Mouse (Mus musculus): ENCODE results near the gene Zc3hc1. TPM values are rescaled to one million over a fixed set of nuclear protein-coding genes. Genes with fewer than 3 reads are reported as not detected.

The Zc3hc1 gene
- polyA plus RNA-seq, 1 experiment from 2014 or later = 52.8 TPM

- no peaks in the 10 kb centered on the region for H3K36me3 ChIP-seq (ENCODE audit: control insufficient read depth, insufficient read depth, low read length)
- no peaks in the 10 kb centered on the region for H3K9me3 ChIP-seq (ENCODE audit: control insufficient read depth, low read length)
- H3K27ac ChIP-seq (replicated peaks; ENCODE audit: low read depth, low read length) = no peak overlapping the region
- no peak overlapping the region for H3K9ac ChIP-seq (ENCODE audit: low read depth, low read length)
- DNase-seq (ENCODE audit: low spot score) (no peak), ATAC-seq (ENCODE audit: low read depth) (no peak)
- H3K4me1 ChIP-seq (ENCODE audit: control insufficient read depth, insufficient read depth, low read length) = no peaks in the 10 kb centered on the region
- H3K4me2 ChIP-seq (ENCODE audit: low read depth, low read length) = no peak overlapping the region
- H3K27me3 ChIP-seq (replicated peaks; ENCODE audit: control insufficient read depth, insufficient read depth, low read length) = no peaks in the 10 kb centered on the region
- WGBS = 83% methylated on average over 4 of the region's 4 CpGs
- H3K4me3 ChIP-seq (ENCODE audit: low read depth, low read length) = no peak overlapping the region
These were observed 43.5 kb downstream of the Zc3hc1 start for GRCm38 (mm10) chr6:30347288-30347801.

- no peak overlapping the region for H3K4me2 ChIP-seq (ENCODE audit: low read depth, low read length)
- WGBS = 53% methylated on average over 6 of the region's 6 CpGs
- DNase-seq (ENCODE audit: low spot score) = peak; percentile 80
These were observed 44.1 kb downstream of the Zc3hc1 start for GRCm38 (mm10) chr6:30346737-30347136.

GRCm38 (mm10) chr6:30344032-30344431, 46.8 kb downstream of the Zc3hc1 start:
- Histone ChIP-seq H3K9ac (ENCODE audit: low read depth, low read length) (no peak overlapping the region), H3K36me3 (ENCODE audit: control insufficient read depth, insufficient read depth, low read length) (no peaks in the 10 kb centered on the region), H3K4me2 (ENCODE audit: low read depth, low read length) (no peak overlapping the region), H3K4me3 (ENCODE audit: low read depth, low read length) (no peak overlapping the region), H3K27ac (replicated peaks; ENCODE audit: low read depth, low read length) (peak overlapping the region; percentile 24; the same call in 1 of the 2 replicates), H3K27me3 (replicated peaks; ENCODE audit: control insufficient read depth, insufficient read depth, low read length) (no peaks in the 10 kb centered on the region), H3K4me1 (ENCODE audit: control insufficient read depth, insufficient read depth, low read length) (no peaks in the 10 kb centered on the region), H3K9me3 (ENCODE audit: control insufficient read depth, low read length) (no peaks in the 10 kb centered on the region)
- ATAC-seq (ENCODE audit: low read depth) (no peak), DNase-seq (ENCODE audit: low spot score) (peak; percentile 69)
- 64% methylated on average over 6 of the region's 6 CpGs for WGBS

More at GRCm38 (mm10) chr6:30346737-30347136, 44.1 kb downstream of the Zc3hc1 start:
- no peak overlapping the region for H3K9ac ChIP-seq (ENCODE audit: low read depth, low read length)
- no peak overlapping the region for H3K4me3 ChIP-seq (ENCODE audit: low read depth, low read length)
- H3K4me1 ChIP-seq (ENCODE audit: control insufficient read depth, insufficient read depth, low read length) = no peaks in the 10 kb centered on the region
- peak; percentile 55; the same call in 1 of the 2 replicates for ATAC-seq (ENCODE audit: low read depth)
- H3K9me3 ChIP-seq (ENCODE audit: control insufficient read depth, low read length) = no peaks in the 10 kb centered on the region
- no peak overlapping the region for H3K27ac ChIP-seq (replicated peaks; ENCODE audit: low read depth, low read length)
- no peaks in the 10 kb centered on the region for H3K27me3 ChIP-seq (replicated peaks; ENCODE audit: control insufficient read depth, insufficient read depth, low read length)
- H3K36me3 ChIP-seq (ENCODE audit: control insufficient read depth, insufficient read depth, low read length) = no peaks in the 10 kb centered on the region

GRCm38 (mm10) chr6:30340231-30340873, 50.5 kb downstream of the Zc3hc1 start:
- Histone ChIP-seq H3K36me3 (ENCODE audit: control insufficient read depth, insufficient read depth, low read length) (no peaks in the 10 kb centered on the region), H3K4me3 (ENCODE audit: low read depth, low read length) (no peak overlapping the region), H3K4me1 (ENCODE audit: control insufficient read depth, insufficient read depth, low read length) (0 out of 2 replicates have a peak, but pooled peaks cover 3% of the 10 kb centered on the region), H3K9me3 (ENCODE audit: control insufficient read depth, low read length) (no peaks in the 10 kb centered on the region), H3K9ac (ENCODE audit: low read depth, low read length) (no peak overlapping the region), H3K27ac (replicated peaks; ENCODE audit: low read depth, low read length) (no peak overlapping the region), H3K27me3 (replicated peaks; ENCODE audit: control insufficient read depth, insufficient read depth, low read length) (no peaks in the 10 kb centered on the region), H3K4me2 (ENCODE audit: low read depth, low read length) (no peak overlapping the region)
- ATAC-seq (ENCODE audit: low read depth) (no peak; the same call in 1 of the 2 replicates), DNase-seq (ENCODE audit: low spot score) (peak; percentile 9)
- WGBS = 76% methylated on average over 3 of the region's 4 CpGs

GRCm38 (mm10) chr6:30336912-30337311, 53.9 kb downstream of the Zc3hc1 start:
- Histone ChIP-seq H3K4me1 (ENCODE audit: control insufficient read depth, insufficient read depth, low read length) (0 out of 2 replicates have a peak, but pooled peaks cover 3% of the 10 kb centered on the region), H3K27ac (replicated peaks; ENCODE audit: low read depth, low read length) (no peak overlapping the region), H3K27me3 (replicated peaks; ENCODE audit: control insufficient read depth, insufficient read depth, low read length) (no peaks in the 10 kb centered on the region)

GRCm38 (mm10) chr6:30332262-30332661, 58.6 kb downstream of the Zc3hc1 start:
- H3K36me3 ChIP-seq (ENCODE audit: control insufficient read depth, insufficient read depth, low read length) = no peaks in the 10 kb centered on the region
- H3K4me2 ChIP-seq (ENCODE audit: low read depth, low read length) = no peak overlapping the region
- DNase-seq (ENCODE audit: low spot score) = peak; percentile 68
- H3K9ac ChIP-seq (ENCODE audit: low read depth, low read length) = no peak overlapping the region
- no peak overlapping the region for H3K4me3 ChIP-seq (ENCODE audit: low read depth, low read length)
- H3K27me3 ChIP-seq (replicated peaks; ENCODE audit: control insufficient read depth, insufficient read depth, low read length) = no peaks in the 10 kb centered on the region
- H3K27ac ChIP-seq (replicated peaks; ENCODE audit: low read depth, low read length) = no peak overlapping the region
- ATAC-seq (ENCODE audit: low read depth) = peak; percentile 44; the same call in 1 of the 2 replicates
- H3K9me3 ChIP-seq (ENCODE audit: control insufficient read depth, low read length) = no peaks in the 10 kb centered on the region
- H3K4me1 ChIP-seq (ENCODE audit: control insufficient read depth, insufficient read depth, low read length) = 0 out of 2 replicates have a peak, but pooled peaks cover 3% of the 10 kb centered on the region
- 30% methylated on average over 4 of the region's 4 CpGs for WGBS

More at GRCm38 (mm10) chr6:30336912-30337311, 53.9 kb downstream of the Zc3hc1 start:
- H3K4me2 ChIP-seq (ENCODE audit: low read depth, low read length) = peak overlapping the region; percentile 23
- ATAC-seq (ENCODE audit: low read depth) (peak; percentile 53; the same call in 1 of the 2 replicates), DNase-seq (ENCODE audit: low spot score) (peak; percentile 88)
- 16% methylated on average over 5 of the region's 5 CpGs for WGBS
- H3K36me3 ChIP-seq (ENCODE audit: control insufficient read depth, insufficient read depth, low read length) = no peaks in the 10 kb centered on the region
- no peak overlapping the region for H3K9ac ChIP-seq (ENCODE audit: low read depth, low read length)
- no peaks in the 10 kb centered on the region for H3K9me3 ChIP-seq (ENCODE audit: control insufficient read depth, low read length)
- H3K4me3 ChIP-seq (ENCODE audit: low read depth, low read length) = no peak overlapping the region

- Histone ChIP-seq H3K27ac (replicated peaks; ENCODE audit: low read depth, low read length) (no peak overlapping the region), H3K9ac (ENCODE audit: low read depth, low read length) (no peak overlapping the region), H3K4me3 (ENCODE audit: low read depth, low read length) (no peak overlapping the region), H3K4me1 (ENCODE audit: control insufficient read depth, insufficient read depth, low read length) (no peaks in the 10 kb centered on the region), H3K27me3 (replicated peaks; ENCODE audit: control insufficient read depth, insufficient read depth, low read length) (no peaks in the 10 kb centered on the region), H3K36me3 (ENCODE audit: control insufficient read depth, insufficient read depth, low read length) (no peaks in the 10 kb centered on the region), H3K4me2 (ENCODE audit: low read depth, low read length) (no peak overlapping the region), H3K9me3 (ENCODE audit: control insufficient read depth, low read length) (no peaks in the 10 kb centered on the region)
- WGBS = 75% methylated on average over 5 of the region's 5 CpGs
- no peak for ATAC-seq (ENCODE audit: low read depth)
- no peak for DNase-seq (ENCODE audit: low spot score)
These were observed 60.1 kb downstream of the Zc3hc1 start for GRCm38 (mm10) chr6:30330706-30331105.

GRCm38 (mm10) chr6:30325932-30326501, 64.8 kb downstream of the Zc3hc1 start:
- Histone ChIP-seq H3K4me3 (ENCODE audit: low read depth, low read length) (no peak overlapping the region), H3K27ac (replicated peaks; ENCODE audit: low read depth, low read length) (no peak overlapping the region), H3K4me2 (ENCODE audit: low read depth, low read length) (no peak overlapping the region), H3K9ac (ENCODE audit: low read depth, low read length) (no peak overlapping the region), H3K9me3 (ENCODE audit: control insufficient read depth, low read length) (no peaks in the 10 kb centered on the region), H3K27me3 (replicated peaks; ENCODE audit: control insufficient read depth, insufficient read depth, low read length) (no peaks in the 10 kb centered on the region), H3K36me3 (ENCODE audit: control insufficient read depth, insufficient read depth, low read length) (no peaks in the 10 kb centered on the region), H3K4me1 (ENCODE audit: control insufficient read depth, insufficient read depth, low read length) (peaks cover 2% of the 10 kb centered on the region; the same call in 1 of the 2 replicates)
- ATAC-seq (ENCODE audit: low read depth) (no peak), DNase-seq (ENCODE audit: low spot score) (peak; percentile 20)
- 60% methylated on average over 4 of the region's 4 CpGs for WGBS
